Mouse (Mus musculus): ENCODE measurements around the gene Slc9a2.
"Not testable (repeated sequence)": the region's sequence is repeated elsewhere in the genome, so short reads cannot be mapped to it uniquely, and the experiment has no call there.

The Slc9a2 gene

GRCm38 (mm10) chr1:40705099-40705498 is 24.7 kb downstream of the Slc9a2 start:
- DNase-seq (ENCODE audit: low read depth, low spot score): no peak

GRCm38 (mm10) chr1:40714950-40715349 is 34.6 kb downstream of the Slc9a2 start:
- no peak for DNase-seq (ENCODE audit: low read depth, low spot score)

GRCm38 (mm10) chr1:40726051-40726450 is 45.7 kb downstream of the Slc9a2 start:
- no peak for DNase-seq (ENCODE audit: low read depth, low spot score)

- no peak for DNase-seq (ENCODE audit: low read depth, low spot score)
Observed at GRCm38 (mm10) chr1:40727404-40727803, 47.0 kb downstream of the Slc9a2 start.

- no peak for DNase-seq (ENCODE audit: low read depth, low spot score)
Observed at GRCm38 (mm10) chr1:40728636-40729035, 48.3 kb downstream of the Slc9a2 start.

- DNase-seq (ENCODE audit: low read depth, low spot score): no peak
Observed at GRCm38 (mm10) chr1:40737671-40738070, 57.3 kb downstream of the Slc9a2 start.

- DNase-seq (ENCODE audit: low read depth, low spot score): not testable (repeated sequence)
Observed at GRCm38 (mm10) chr1:40738246-40738645, 57.9 kb downstream of the Slc9a2 start.

- DNase-seq (ENCODE audit: low read depth, low spot score): no peak
Observed at GRCm38 (mm10) chr1:40740739-40741138, 60.4 kb downstream of the Slc9a2 start.

GRCm38 (mm10) chr1:40746089-40746488 is 65.7 kb downstream of the Slc9a2 start:
- no peak for DNase-seq (ENCODE audit: low read depth, low spot score)

- DNase-seq (ENCODE audit: low read depth, low spot score): no peak
Observed at GRCm38 (mm10) chr1:40759751-40760445, 79.5 kb downstream of the Slc9a2 start.

- no peak for DNase-seq (ENCODE audit: low read depth, low spot score)
Observed at GRCm38 (mm10) chr1:40764042-40764441, 83.7 kb downstream of the Slc9a2 start.

- no peak for DNase-seq (ENCODE audit: low read depth, low spot score)
Observed at GRCm38 (mm10) chr1:40764701-40765275, 84.4 kb downstream of the Slc9a2 start.

- DNase-seq (ENCODE audit: low read depth, low spot score): no peak
Observed at GRCm38 (mm10) chr1:40765521-40765920, 85.1 kb downstream of the Slc9a2 start.

- DNase-seq (ENCODE audit: low read depth, low spot score): no peak
Observed at GRCm38 (mm10) chr1:40767588-40767987, 87.2 kb downstream of the Slc9a2 start.

GRCm38 (mm10) chr1:40768606-40769005 is 88.2 kb downstream of the Slc9a2 start:
- no peak for DNase-seq (ENCODE audit: low read depth, low spot score)

GRCm38 (mm10) chr1:40769331-40769894 is 89.0 kb downstream of the Slc9a2 start:
- DNase-seq (ENCODE audit: low read depth, low spot score): no peak

GRCm38 (mm10) chr1:40771196-40771970 is 91.0 kb downstream of the Slc9a2 start:
- DNase-seq (ENCODE audit: low read depth, low spot score): no peak

- DNase-seq (ENCODE audit: low read depth, low spot score): no peak
Observed at GRCm38 (mm10) chr1:40773234-40773633, 92.9 kb downstream of the Slc9a2 start.

- DNase-seq (ENCODE audit: low read depth, low spot score): no peak
Observed at GRCm38 (mm10) chr1:40774040-40774439, 93.7 kb downstream of the Slc9a2 start.

GRCm38 (mm10) chr1:40776102-40776501 is 95.7 kb downstream of the Slc9a2 start:
- DNase-seq (ENCODE audit: low read depth, low spot score): no peak

GRCm38 (mm10) chr1:40776763-40777162 is 96.4 kb downstream of the Slc9a2 start:
- DNase-seq (ENCODE audit: low read depth, low spot score): no peak

GRCm38 (mm10) chr1:40783450-40783849 is 103.1 kb downstream of the Slc9a2 start:
- DNase-seq (ENCODE audit: low read depth, low spot score): no peak
